Mouse (Mus musculus) mouse embryonic stem cell (cell line): ENCODE measurements around the gene Gabrd.

Experiments
- in situ Hi-C, 2 experiments: fragments of 300-500 bp; cut with MboI; formaldehyde crosslinking; loops; 1 replicate in 1 of 2; 3 replicates in 1 of 2; pipeline ENCODE4 v1.14.3; 2019 to 2020; ENCODE audit warnings: low sequenced_read_pairs in 2 of 2, low pct_unique_long_range_greater_than_20kb in 1 of 2, mixed read lengths in 1 of 2; ENCODE audit not compliant: unreplicated experiment in 1 of 2

Gene Gabrd

DNA sequence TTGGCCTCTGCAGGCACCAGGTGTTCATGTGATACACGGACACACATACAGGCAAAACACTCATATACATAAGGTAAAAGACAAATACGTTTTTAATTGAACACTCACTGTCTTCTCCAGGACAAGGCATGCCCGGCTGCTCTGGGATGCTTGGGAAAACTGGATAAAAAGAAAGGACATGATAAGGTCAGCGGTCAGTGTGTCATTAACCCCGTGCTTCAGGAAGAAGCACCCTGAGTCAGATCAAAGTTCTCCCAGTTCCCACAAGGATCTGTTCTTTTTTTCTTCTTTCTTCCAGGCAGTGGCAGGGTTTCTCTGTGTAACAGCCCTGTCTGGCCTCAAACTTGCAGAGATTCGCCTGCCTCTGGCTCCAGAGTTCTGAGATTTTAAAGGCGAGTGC lies 43.4 kb downstream of the Gabrd start:
- in situ Hi-C loops: loop anchor here in 1 of 2 experiments (25.0 kb wide), 1 partner anchor 233 kb away; no protein-coding TSS in a partner anchor

DNA sequence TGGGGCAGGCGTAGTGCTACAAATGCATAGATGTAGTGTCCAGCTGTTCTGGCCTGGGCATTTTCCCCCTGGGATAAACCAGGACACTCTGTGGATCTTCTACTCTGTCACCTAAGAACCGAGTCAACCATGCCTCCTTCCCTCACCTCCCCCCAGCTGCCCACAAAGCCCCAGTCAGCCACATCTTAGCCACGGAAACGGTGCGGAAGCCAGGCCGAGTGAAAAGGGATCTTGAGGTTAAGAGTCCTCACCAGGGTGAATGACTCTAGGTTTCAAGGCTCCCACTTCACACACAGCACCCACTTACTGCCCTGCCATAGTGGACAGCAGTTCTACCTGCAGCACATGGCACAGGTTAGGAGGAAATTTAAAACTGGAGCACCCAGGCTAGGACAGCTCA lies 43.9 kb downstream of the Gabrd start:
- in situ Hi-C loops: loop anchor here in 1 of 2 experiments (25.0 kb wide), 1 partner anchor 233 kb away; no protein-coding TSS in a partner anchor

DNA sequence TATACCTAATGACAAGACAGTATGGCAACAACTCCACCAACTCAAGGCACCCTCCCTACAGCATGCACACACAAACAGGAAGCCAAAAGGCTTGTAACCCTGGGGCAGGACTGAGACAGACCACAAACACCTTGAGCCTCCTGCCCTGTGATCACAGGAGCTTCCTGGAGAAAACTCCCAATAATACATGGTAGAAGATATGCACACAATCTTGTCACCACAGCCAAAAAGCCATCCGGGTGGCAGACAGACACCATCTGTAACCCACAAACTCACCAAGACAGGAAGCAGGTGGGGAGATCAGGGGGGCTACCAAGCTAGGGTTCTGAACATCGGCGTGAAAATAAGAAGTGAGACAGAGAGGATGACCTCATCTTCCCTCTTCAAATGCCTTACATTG lies 45.3 kb downstream of the Gabrd start:
- in situ Hi-C loops: loop anchor here in 1 of 2 experiments (25.0 kb wide), 1 partner anchor 235 kb away; no protein-coding TSS in a partner anchor

- in situ Hi-C loops: no loop called here
Measured at GRCm38 (mm10) chr4:155346350-155346749, 51.6 kb downstream of the Gabrd start.

- in situ Hi-C loops: no loop called here
Measured at GRCm38 (mm10) chr4:155345608-155345953, 52.3 kb downstream of the Gabrd start.

GRCm38 (mm10) chr4:155344716-155345607 lies 53.0 kb downstream of the Gabrd start:
- in situ Hi-C loops: no loop called here

- in situ Hi-C loops: no loop called here
Measured at GRCm38 (mm10) chr4:155344299-155344600, 53.7 kb downstream of the Gabrd start.

DNA sequence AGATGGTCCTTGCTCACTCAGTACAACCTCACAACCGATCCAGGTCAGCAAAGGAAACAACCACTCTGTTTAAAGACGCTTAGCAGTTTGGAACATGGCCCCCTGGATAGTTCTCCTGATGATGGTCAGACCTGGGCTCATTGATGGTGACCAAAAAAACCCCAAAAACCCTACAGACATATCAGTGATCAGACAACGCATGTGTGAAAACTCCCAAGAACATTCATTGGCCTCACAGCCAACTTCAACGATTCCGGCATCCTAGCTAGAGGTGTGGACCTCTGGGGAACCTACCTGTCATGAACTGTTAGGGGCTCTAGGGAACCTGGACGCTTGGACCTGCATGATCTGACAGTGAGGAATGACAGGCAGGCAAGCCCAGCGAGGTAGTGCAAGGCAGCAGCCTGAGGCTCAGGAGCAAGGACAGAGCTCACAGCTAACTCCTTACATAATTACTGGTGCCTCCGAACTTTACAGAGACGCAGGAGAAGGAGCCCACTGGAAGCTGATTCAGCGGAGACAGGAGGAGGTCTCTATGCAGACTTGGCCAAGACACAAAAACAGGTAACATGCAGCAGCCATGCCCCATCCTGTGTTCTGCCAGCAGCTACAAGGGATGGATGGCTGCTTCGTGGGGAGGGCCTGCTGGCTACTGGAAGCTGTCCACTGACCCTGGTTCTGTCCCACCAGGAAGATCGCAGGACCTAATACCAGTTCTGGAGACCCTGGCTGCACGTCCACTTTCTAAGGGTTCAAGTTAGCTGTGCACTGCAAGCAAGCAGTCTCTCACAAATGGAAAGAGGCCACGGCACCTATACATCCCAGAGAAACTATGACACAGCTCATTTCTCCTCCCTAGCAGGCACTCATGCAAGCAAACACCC lies 54.3 kb downstream of the Gabrd start:
- in situ Hi-C loops: no loop called here

- in situ Hi-C loops: no loop called here
Measured at GRCm38 (mm10) chr4:155336284-155337050, 61.4 kb downstream of the Gabrd start.
